Mouse (Mus musculus): Measurements from ENCODE around the gene Tmem59l.

DNA sequence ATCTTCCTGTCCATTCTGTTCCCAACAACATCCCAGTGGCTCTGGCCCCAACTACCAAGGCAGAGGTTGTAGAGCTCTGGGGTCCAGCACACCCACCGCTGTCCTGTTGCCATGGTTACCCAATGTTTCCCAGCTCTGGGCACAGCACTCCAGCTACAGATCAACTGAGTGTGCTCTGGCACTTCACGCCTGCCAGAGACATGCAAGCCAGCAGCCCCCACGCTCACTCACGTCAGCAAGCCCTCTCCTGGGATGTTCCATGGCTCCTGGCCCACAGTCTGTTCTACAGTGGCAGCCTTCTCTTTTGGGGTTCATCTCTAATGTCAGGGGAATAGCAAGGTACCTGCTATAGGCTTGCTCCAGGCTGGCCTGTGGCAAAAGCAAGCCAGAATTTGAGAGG lies 23.9 kb downstream of the Tmem59l start:
- no peak for TF ChIP-seq POLR2A (IDR thresholded peaks at IDR 0.05; ENCODE audit: borderline replicate concordance, insufficient read depth, low read length)
- no peak for TF ChIP-seq CTCF (IDR thresholded peaks at IDR 0.05; ENCODE audit: borderline replicate concordance, insufficient read depth, low read depth, low read length)

Measured in cerebellum, adult 2 months (tissue).